Mouse (Mus musculus): ENCODE results near the gene Gm42417.

- TF ChIP-seq POLR2A (IDR thresholded peaks at IDR 0.05; ENCODE audit: control insufficient read depth, extremely low read depth, insufficient read depth, low read length, poor library complexity) (no peak), CTCF (IDR thresholded peaks at IDR 0.05; ENCODE audit: borderline replicate concordance, control insufficient read depth, extremely low read depth, insufficient read depth, low read length, poor library complexity) (no peak)
These were observed 9.4 kb downstream of the Gm42417 start for GRCm38 (mm10) chr1:36529875-36530274.
